Mouse (Mus musculus) ES-E14 (cell line): Measurements from ENCODE around the gene Cfap73.

Source experiments
- CHD2 ChIP-seq: IDR thresholded peaks from 2 replicates; pipeline ENCODE4 v1.6.1; 2014; ENCODE audit warnings: mild to moderate bottlenecking, low read depth, low read length, inconsistent platforms
- HCFC1 ChIP-seq: IDR thresholded peaks from 2 replicates; pipeline ENCODE4 v1.6.1; 2012; ENCODE audit warnings: low read length, inconsistent platforms, borderline replicate concordance; ENCODE audit not compliant: insufficient read depth
- MAFK ChIP-seq: IDR thresholded peaks from 2 replicates; pipeline ENCODE4 v1.6.1; 2014; ENCODE audit warnings: mild to moderate bottlenecking, low read depth, low read length, inconsistent platforms; ENCODE audit not compliant: insufficient read depth
- ZC3H11A ChIP-seq: IDR thresholded peaks from 2 replicates; pipeline ENCODE4 v1.6.1; 2012; ENCODE audit warnings: low read depth, mild to moderate bottlenecking, inconsistent platforms, low read length, borderline replicate concordance
- ZNF384 ChIP-seq: IDR thresholded peaks from 2 replicates; pipeline ENCODE4 v1.6.1; 2012; ENCODE audit warnings: low read depth, low read length, inconsistent platforms

- TF ChIP-seq HCFC1 = no peak
- no peak for TF ChIP-seq CHD2
- no peak for TF ChIP-seq ZC3H11A
- no peak for TF ChIP-seq MAFK
- no peak for TF ChIP-seq ZNF384
These were observed 31.8 kb downstream of the Cfap73 start for GRCm38 (mm10) chr5:120602210-120602609.
